10 mouse cellular contexts compared by ENCODE assay signal in the genomic region with DNA sequence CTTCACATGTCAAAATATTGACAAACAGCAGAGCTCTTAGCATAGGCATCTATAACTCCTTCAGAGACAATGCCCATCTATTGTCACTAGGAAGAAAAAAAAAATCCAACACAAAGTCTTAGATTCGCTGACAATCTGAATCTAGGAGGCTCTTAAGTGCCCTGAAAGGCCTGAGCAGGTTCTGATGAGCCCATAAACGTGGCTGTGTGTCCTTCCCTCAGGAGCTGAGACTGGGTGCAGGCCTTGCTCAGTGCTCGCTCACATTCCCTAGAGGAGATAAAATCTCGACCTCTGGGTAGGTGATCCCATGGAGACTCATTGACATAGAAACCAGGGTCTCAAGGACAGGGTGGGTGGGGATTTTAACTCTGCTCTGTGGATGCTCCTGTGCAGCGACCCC. TPM values are rescaled to one million over a fixed set of nuclear protein-coding genes. Genes with fewer than 3 reads are reported as not detected.
DNase-seq lines count a peak whose midpoint lies in the region; ATAC-seq and TF ChIP-seq lines count a peak whose summit lies in the region.
"Had no signal": no experiment of that assay in that cellular context is flagged by ENCODE, and none has a peak within 500 bp of the region (broad histone marks: within the 10 kb centered on the region; RNA-seq: fewer than 3 reads in every experiment).

No protein-coding gene starts in this region.

- H3K27ac ChIP-seq in kidney, embryonic 14.5 days (ENCODE audit: low read depth, low read length), result no peak overlapping the region
- no peak overlapping the region for H3K27ac ChIP-seq in cortical plate, adult 2 months (ENCODE audit: insufficient read depth, low read length)
- no peak overlapping the region for H3K27ac ChIP-seq in hindbrain, embryonic 16.5 days (ENCODE audit: low read depth, low read length)
- no peak overlapping the region for H3K27ac ChIP-seq in midbrain, embryonic 16.5 days (ENCODE audit: low read length)
- H3K27ac ChIP-seq in thymus, adult 2 months (ENCODE audit: control insufficient read depth, insufficient read depth, low read length), result no peak overlapping the region

- H3K4me3 ChIP-seq in kidney, embryonic 14.5 days (ENCODE audit: low read length), result peak overlapping the region; percentile 70
- H3K4me3 ChIP-seq in cortical plate, adult 2 months (ENCODE audit: insufficient read depth, low read length), result peak overlapping the region; percentile 64
- peak overlapping the region; percentile 76 for H3K4me3 ChIP-seq in hindbrain, embryonic 16.5 days (ENCODE audit: low read length)
- H3K4me3 ChIP-seq in midbrain, embryonic 16.5 days (ENCODE audit: low read depth, low read length), result peak overlapping the region; percentile 80
- no peak overlapping the region for H3K4me3 ChIP-seq in thymus, adult 2 months (ENCODE audit: control insufficient read depth, insufficient read depth, low read length)

- peaks cover 6% of the 10 kb centered on the region for H3K27me3 ChIP-seq in kidney, embryonic 14.5 days (ENCODE audit: control insufficient read depth, insufficient read depth, low read length)
- H3K27me3 ChIP-seq in hindbrain, embryonic 16.5 days (replicated peaks; ENCODE audit: control insufficient read depth, insufficient read depth, low read length), result no peaks in the 10 kb centered on the region
- no peaks in the 10 kb centered on the region; the same call in 1 of the 2 replicates for H3K27me3 ChIP-seq in midbrain, embryonic 16.5 days (ENCODE audit: control insufficient read depth, insufficient read depth, low read depth, low read length)
- peaks cover 18% of the 10 kb centered on the region for H3K27me3 ChIP-seq in thymus, adult 2 months (ENCODE audit: control insufficient read depth, insufficient read depth, low read length)

- ATAC-seq in kidney, embryonic 14.5 days (ENCODE audit: low FRiP score, low TSS enrichment), result no peak
- ATAC-seq in hindbrain, embryonic 16.5 days, result no peak
- ATAC-seq in midbrain, embryonic 16.5 days, result no peak

- no peaks in the 10 kb centered on the region for H3K9me3 ChIP-seq in kidney, embryonic 14.5 days (ENCODE audit: control insufficient read depth, low read length)
- H3K9me3 ChIP-seq in hindbrain, embryonic 16.5 days (ENCODE audit: control insufficient read depth, low read length), result no peaks in the 10 kb centered on the region
- no peaks in the 10 kb centered on the region for H3K9me3 ChIP-seq in midbrain, embryonic 16.5 days (replicated peaks; ENCODE audit: control insufficient read depth, low read length, poor library complexity, severe bottlenecking)

- DNase-seq in kidney, postnatal 14 days, result no peak
- no peak for DNase-seq in cerebellum, postnatal 4 days (ENCODE audit: low spot score in 2 of 2)
- DNase-seq in thymus, adult 2 months, result no peak
- no peak for DNase-seq in lung, adult 18-20 months
- DNase-seq: cerebellum, adult 9-10 months had no signal

- H3K4me1 ChIP-seq in kidney, embryonic 14.5 days (ENCODE audit: control insufficient read depth, insufficient read depth, low read length), result 0 out of 2 replicates have a peak, but pooled peaks cover 9% of the 10 kb centered on the region
- H3K4me1 ChIP-seq in cortical plate, adult 2 months (ENCODE audit: control insufficient read depth, insufficient read depth, low read length), result no peaks in the 10 kb centered on the region
- peaks cover 19% of the 10 kb centered on the region for H3K4me1 ChIP-seq in hindbrain, embryonic 16.5 days (ENCODE audit: control insufficient read depth, insufficient read depth, low read depth, low read length)
- H3K4me1 ChIP-seq in midbrain, embryonic 16.5 days (ENCODE audit: control insufficient read depth, insufficient read depth, low read length), result peaks cover 25% of the 10 kb centered on the region
- peaks cover 6% of the 10 kb centered on the region; the same call in 1 of the 2 replicates for H3K4me1 ChIP-seq in thymus, adult 2 months (replicated peaks; ENCODE audit: control insufficient read depth, insufficient read depth, low read length)

- H3K4me2 ChIP-seq in kidney, embryonic 14.5 days (replicated peaks; ENCODE audit: low read depth, low read length), result peak overlapping the region; percentile 84
- H3K4me2 ChIP-seq in hindbrain, embryonic 16.5 days (ENCODE audit: low read length), result peak overlapping the region; percentile 70
- H3K4me2 ChIP-seq in midbrain, embryonic 16.5 days (ENCODE audit: low read length), result peak overlapping the region; percentile 73

- no peak for TF ChIP-seq CTCF in cortical plate, adult 2 months (IDR thresholded peaks at IDR 0.05; ENCODE audit: extremely low read depth, insufficient read depth, low read length)
- no peak for TF ChIP-seq CTCF in thymus, adult 2 months (IDR thresholded peaks at IDR 0.05; ENCODE audit: borderline replicate concordance, control insufficient read depth, extremely low read depth, insufficient read depth, low read length, poor library complexity)

- 15% methylated on average over 5 of the region's 5 CpGs for WGBS in kidney, embryonic 14.5 days
- WGBS in hindbrain, embryonic 16.5 days, result 19% methylated on average over 5 of the region's 5 CpGs
- 17% methylated on average over 5 of the region's 5 CpGs for WGBS in midbrain, embryonic 16.5 days
- WGBS in thymus, adult 2 months, result 67% methylated on average over 5 of the region's 5 CpGs

- no peak overlapping the region for H3K9ac ChIP-seq in kidney, embryonic 14.5 days (ENCODE audit: low read depth, low read length)
- H3K9ac ChIP-seq in hindbrain, embryonic 16.5 days (ENCODE audit: low read depth, low read length), result peak overlapping the region; percentile 85
- H3K9ac ChIP-seq in midbrain, embryonic 16.5 days (ENCODE audit: low read depth, low read length), result peak overlapping the region; percentile 89

- no peaks in the 10 kb centered on the region for H3K36me3 ChIP-seq in kidney, embryonic 14.5 days (ENCODE audit: control insufficient read depth, insufficient read depth, low read length)
- H3K36me3 ChIP-seq in hindbrain, embryonic 16.5 days (ENCODE audit: control insufficient read depth, insufficient read depth, low read length), result no peaks in the 10 kb centered on the region
- H3K36me3 ChIP-seq in midbrain, embryonic 16.5 days (ENCODE audit: control insufficient read depth, insufficient read depth, low read length), result no peaks in the 10 kb centered on the region
- H3K36me3 ChIP-seq in thymus, adult 2 months (ENCODE audit: control insufficient read depth, insufficient read depth, low read length), result no peaks in the 10 kb centered on the region
- H3K36me3 ChIP-seq: G1E had no signal

- TF ChIP-seq POLR2A in cortical plate, adult 2 months (IDR thresholded peaks at IDR 0.05; ENCODE audit: extremely low read depth, insufficient read depth, low read length), result no peak
- TF ChIP-seq POLR2A in thymus, adult 2 months (IDR thresholded peaks at IDR 0.05; ENCODE audit: control insufficient read depth, extremely low read depth, insufficient read depth, low read length, poor library complexity), result no peak

RNA-seq across cellular contexts. Expression of a gene that starts 2.1 kb away (rescaled TPM):
- polyA plus RNA-seq in kidney, embryonic 14.5 days (2014; fragmentation: Nextera tagmentation; extraction: Ambion mirVana), result 9.7 and 11.6 TPM in 2 replicates
- 3.0 and 3.1 TPM in 2 replicates for polyA plus RNA-seq in cortical plate, adult 2 months (2012; rRNA removed)
- polyA plus RNA-seq in hindbrain, embryonic 16.5 days (2015; fragmentation: Nextera tagmentation; extraction: Ambion mirVana), result 11.4 and 12.4 TPM in 2 replicates
- polyA plus RNA-seq in midbrain, embryonic 16.5 days (2015; fragmentation: Nextera tagmentation; extraction: Ambion mirVana), result 12.6 and 13.8 TPM in 2 replicates
- polyA plus RNA-seq in thymus, adult 2 months (2012; rRNA removed), result 0.75 and 0.89 TPM in 2 replicates
